Mouse (Mus musculus): Measurements from ENCODE around the gene Golga7b. TPM values are rescaled to one million over a fixed set of nuclear protein-coding genes. Genes with fewer than 3 reads are reported as not detected.

Golga7b gene
- 2.3 and 5.7 TPM in 2 replicates for polyA plus RNA-seq (2015; fragmentation: Nextera tagmentation; extraction: Ambion mirVana)

GRCm38 (mm10) chr19:42247519-42247918 is at the start of gene Golga7b:
Gene Golga7b (plus strand): TSS chr19:42247574.

GRCm38 (mm10) chr19:42201696-42202381 is 45.5 kb upstream of the Golga7b start, which contains the start of gene Sfrp5:
Gene Sfrp5 (minus strand): TSS chr19:42202252.

Small RNA genes lying within 50 kb of the gene (microRNA-seq; reads per million reads assigned to microRNA genes)
- gene Gm26339 (ENCODE audit: borderline replicate concordance, insufficient number of aligned reads): not detected
- not detected for gene Mir3085 (ENCODE audit: borderline replicate concordance, insufficient number of aligned reads)

Other genes starting within 250 kb of the Golga7b start
- 0.87 and 1.7 TPM in 2 replicates for gene Ankrd2, start 211.6 kb upstream of the Golga7b start, polyA plus RNA-seq (2015; fragmentation: Nextera tagmentation; extraction: Ambion mirVana)
- 6.6 and 8.9 TPM in 2 replicates for gene Hoga1, start 202.0 kb upstream of the Golga7b start, polyA plus RNA-seq (2015; fragmentation: Nextera tagmentation; extraction: Ambion mirVana)
- gene 4933411K16Rik, start 195.3 kb upstream of the Golga7b start, polyA plus RNA-seq (2015; fragmentation: Nextera tagmentation; extraction: Ambion mirVana): not detected in 2 replicates
- gene Morn4, start 161.2 kb upstream of the Golga7b start, polyA plus RNA-seq (2015; fragmentation: Nextera tagmentation; extraction: Ambion mirVana): 17.2 and 27.5 TPM in 2 replicates
- gene Pi4k2a, start 157.1 kb upstream of the Golga7b start, polyA plus RNA-seq (2015; fragmentation: Nextera tagmentation; extraction: Ambion mirVana): 23.9 and 33.0 TPM in 2 replicates
- 68.4 and 71.6 TPM in 2 replicates for gene Avpi1, start 118.5 kb upstream of the Golga7b start, polyA plus RNA-seq (2015; fragmentation: Nextera tagmentation; extraction: Ambion mirVana)
- gene Marveld1, start 100.2 kb upstream of the Golga7b start, polyA plus RNA-seq (2015; fragmentation: Nextera tagmentation; extraction: Ambion mirVana): 21.4 and 23.6 TPM in 2 replicates
- gene Zfyve27, start 83.6 kb upstream of the Golga7b start, polyA plus RNA-seq (2015; fragmentation: Nextera tagmentation; extraction: Ambion mirVana): 16.1 and 28.9 TPM in 2 replicates
- 6.9 and 19.9 TPM in 2 replicates for gene Sfrp5, start 45.3 kb upstream of the Golga7b start, polyA plus RNA-seq (2015; fragmentation: Nextera tagmentation; extraction: Ambion mirVana)
- gene Crtac1, start 184.2 kb downstream of the Golga7b start, polyA plus RNA-seq (2015; fragmentation: Nextera tagmentation; extraction: Ambion mirVana): 4.0 and 4.5 TPM in 2 replicates